Mouse (Mus musculus) ovary, postnatal 14 days (tissue): ENCODE measurements around the gene Tmem209.

ENCODE experiments used
- DNase-seq: peaks from one replicate; pipeline ENCODE4 v3.0.0; 2022; ENCODE audit warnings: low spot score

Gene Tmem209

GRCm38 (mm10) chr6:30509265-30510239 is at the start of gene Tmem209, which contains the start of gene Ssmem1:
Tmem209 (minus strand) TSS chr6:30509783.
Ssmem1 (plus strand) TSS chr6:30509849.
- peak; percentile 97 for DNase-seq

- no peak for DNase-seq
These were observed 46.5 kb upstream of the Tmem209 start for GRCm38 (mm10) chr6:30556080-30556479.

GRCm38 (mm10) chr6:30554621-30555170 is 45.1 kb upstream of the Tmem209 start:
- DNase-seq = no peak

GRCm38 (mm10) chr6:30554092-30554491 is 44.5 kb upstream of the Tmem209 start:
- no peak for DNase-seq

GRCm38 (mm10) chr6:30553381-30554010 is 43.9 kb upstream of the Tmem209 start:
- no peak for DNase-seq

GRCm38 (mm10) chr6:30552628-30553027 is 43.0 kb upstream of the Tmem209 start:
- DNase-seq = no peak

GRCm38 (mm10) chr6:30551644-30552580 is 42.3 kb upstream of the Tmem209 start:
- DNase-seq = no peak

- DNase-seq = no peak
These were observed 41.6 kb upstream of the Tmem209 start for GRCm38 (mm10) chr6:30551193-30551515.

- no peak for DNase-seq
These were observed 41.1 kb upstream of the Tmem209 start for GRCm38 (mm10) chr6:30550496-30551192.

- no peak for DNase-seq
These were observed 39.7 kb upstream of the Tmem209 start for GRCm38 (mm10) chr6:30549231-30549761.

- DNase-seq = no peak
These were observed 38.2 kb upstream of the Tmem209 start for GRCm38 (mm10) chr6:30547656-30548306.

- no peak for DNase-seq
These were observed 37.7 kb upstream of the Tmem209 start for GRCm38 (mm10) chr6:30547274-30547645.

GRCm38 (mm10) chr6:30546571-30547273 is 37.1 kb upstream of the Tmem209 start:
- no peak for DNase-seq

- DNase-seq = no peak
These were observed 36.1 kb upstream of the Tmem209 start for GRCm38 (mm10) chr6:30545689-30546088.

GRCm38 (mm10) chr6:30543851-30544250 is 34.3 kb upstream of the Tmem209 start:
- no peak for DNase-seq

GRCm38 (mm10) chr6:30543077-30543476 is 33.5 kb upstream of the Tmem209 start:
- no peak for DNase-seq

GRCm38 (mm10) chr6:30542277-30542676 is 32.7 kb upstream of the Tmem209 start:
- no peak for DNase-seq

- DNase-seq = no peak
These were observed 31.6 kb upstream of the Tmem209 start, which contains the start of gene Cpa2 for GRCm38 (mm10) chr6:30541009-30541799. Cpa2 (plus strand) TSS chr6:30541582.

GRCm38 (mm10) chr6:30538800-30539199 is 29.2 kb upstream of the Tmem209 start:
- no peak for DNase-seq
